Mouse (Mus musculus) MEL (cell line): ENCODE results near the gene Med12l. TPM values are rescaled to one million over a fixed set of nuclear protein-coding genes. Genes with fewer than 3 reads are reported as not detected.

Experiments
- DNase-seq: peaks from one replicate; pipeline ENCODE4 v3.0.0; 2011; ENCODE audit warnings: low read depth, low spot score
- H3K27ac ChIP-seq: 2 replicates; pipeline ENCODE4 v1.5.1; 2012; ENCODE audit warnings: low read depth, mild to moderate bottlenecking, control low read depth, low read length, moderate library complexity; ENCODE audit not compliant: control insufficient read depth
- H3K27me3 ChIP-seq, 2 experiments: fragments of 150-350 bp in 1 of 2; sonication (generic) in 1 of 2; 2 replicates each; pipeline ENCODE4 v1.6.1; 2012; ENCODE audit warnings: low read length in 2 of 2, mild to moderate bottlenecking in 2 of 2, improper control_type of control experiment in 1 of 2, moderate library complexity in 1 of 2; ENCODE audit not compliant: insufficient read depth in 2 of 2, control insufficient read depth in 1 of 2
- H3K36me3 ChIP-seq, 2 experiments: 2 replicates each; pipeline ENCODE4 v1.6.1; 2012 to 2014; ENCODE audit warnings: low read length in 2 of 2, improper control_type of control experiment in 1 of 2, inconsistent platforms in 1 of 2, mild to moderate bottlenecking in 1 of 2; ENCODE audit not compliant: insufficient read depth in 2 of 2, control insufficient read depth in 1 of 2
- H3K4me1 ChIP-seq, 2 experiments: fragments of 150-350 bp in 1 of 2; sonication (generic) in 1 of 2; 2 replicates each; pipeline ENCODE4 v1.6.1; 2012; ENCODE audit warnings: low read length in 2 of 2, improper control_type of control experiment in 1 of 2, mild to moderate bottlenecking in 1 of 2; ENCODE audit not compliant: insufficient read depth in 2 of 2, control insufficient read depth in 1 of 2
- H3K4me3 ChIP-seq, 2 experiments: fragments of 150-350 bp in 1 of 2; sonication (generic) in 1 of 2; 2 replicates each; pipeline ENCODE4 v1.5.1; 2012; ENCODE audit warnings: low read depth in 2 of 2, low read length in 2 of 2, mild to moderate bottlenecking in 2 of 2, moderate library complexity in 2 of 2, control low read depth in 1 of 2, improper control_type of control experiment in 1 of 2; ENCODE audit not compliant: control insufficient read depth in 1 of 2, insufficient read depth in 1 of 2
- H3K79me2 ChIP-seq: 2 replicates; pipeline ENCODE4 v1.6.1; 2012; ENCODE audit warnings: mild to moderate bottlenecking, low read length, moderate library complexity; ENCODE audit not compliant: control insufficient read depth, poor library complexity, insufficient read depth
- H3K9ac ChIP-seq: 2 replicates; pipeline ENCODE4 v1.6.1; 2012; ENCODE audit warnings: low read depth, mild to moderate bottlenecking, control low read depth, low read length, moderate library complexity; ENCODE audit not compliant: control insufficient read depth, poor library complexity, severe bottlenecking
- H3K9me3 ChIP-seq: fragments of 150-350 bp; sonication (generic); replicated peaks from 2 replicates; pipeline ENCODE4 v1.6.1; 2012; ENCODE audit warnings: mild to moderate bottlenecking, low read length, improper control_type of control experiment, moderate library complexity; ENCODE audit not compliant: insufficient read depth
- BHLHE40 ChIP-seq: IDR thresholded peaks from 2 replicates; pipeline ENCODE4 v1.6.1; 2012; ENCODE audit warnings: low read depth, mild to moderate bottlenecking, inconsistent platforms, low read length, improper control_type of control experiment, borderline replicate concordance
- CHD1 ChIP-seq: IDR thresholded peaks from 2 replicates; pipeline ENCODE4 v1.6.1; 2012; ENCODE audit warnings: low read depth, mild to moderate bottlenecking, inconsistent platforms, low read length, improper control_type of control experiment
- CHD2 ChIP-seq: IDR thresholded peaks from 2 replicates; pipeline ENCODE4 v1.6.1; 2011; ENCODE audit warnings: low read length, improper control_type of control experiment
- CTCF ChIP-seq, 3 experiments: IDR thresholded peaks in 2 of 3; conservative IDR thresholded peaks in 1 of 3; 2 replicates each; pipeline ENCODE4 v1.5.1; 2011 to 2012; ENCODE audit warnings: low read length in 3 of 3, low read depth in 2 of 3, mild to moderate bottlenecking in 2 of 3, improper control_type of control experiment in 1 of 3, inconsistent platforms in 1 of 3, mixed read lengths in 1 of 3, moderate library complexity in 1 of 3; ENCODE audit not compliant: control insufficient read depth in 1 of 3, insufficient read depth in 1 of 3, poor library complexity in 1 of 3, severe bottlenecking in 1 of 3
- ELF1 ChIP-seq: IDR thresholded peaks from 2 replicates; pipeline ENCODE4 v1.6.1; 2014; ENCODE audit warnings: low read depth, mild to moderate bottlenecking, inconsistent platforms, low read length, improper control_type of control experiment, moderate library complexity
- EP300 ChIP-seq, 2 experiments: IDR thresholded peaks; 2 replicates each; pipeline ENCODE4 v1.6.1; 2011; ENCODE audit warnings: improper control_type of control experiment in 2 of 2, low read length in 2 of 2, low read depth in 1 of 2, mild to moderate bottlenecking in 1 of 2
- ETS1 ChIP-seq: IDR thresholded peaks from 2 replicates; pipeline ENCODE4 v1.6.1; 2012; ENCODE audit warnings: low read depth, mild to moderate bottlenecking, inconsistent platforms, low read length, improper control_type of control experiment, moderate library complexity
- GABPA ChIP-seq: IDR thresholded peaks from 2 replicates; pipeline ENCODE4 v1.6.1; 2012; ENCODE audit warnings: low read depth, mild to moderate bottlenecking, inconsistent platforms, low read length, improper control_type of control experiment, moderate library complexity
- GATA1 ChIP-seq: IDR thresholded peaks from 2 replicates; pipeline ENCODE4 v1.6.1; 2011; ENCODE audit warnings: low read depth, low read length, improper control_type of control experiment
- KAT2A ChIP-seq: conservative IDR thresholded peaks from 2 replicates; pipeline ENCODE4 v1.6.1; 2012; ENCODE audit warnings: low read depth, low read length, improper control_type of control experiment, inconsistent platforms
- MAX ChIP-seq: IDR thresholded peaks from 2 replicates; pipeline ENCODE4 v1.6.1; 2011; ENCODE audit warnings: low read length, improper control_type of control experiment
- MAZ ChIP-seq: IDR thresholded peaks from 2 replicates; pipeline ENCODE4 v1.6.1; 2012; ENCODE audit warnings: low read depth, mild to moderate bottlenecking, inconsistent platforms, low read length, improper control_type of control experiment
- MEF2A ChIP-seq: IDR thresholded peaks from 2 replicates; pipeline ENCODE4 v1.6.1; 2014; ENCODE audit warnings: low read depth, mild to moderate bottlenecking, inconsistent platforms, low read length, improper control_type of control experiment; ENCODE audit not compliant: poor library complexity, insufficient replicate concordance, severe bottlenecking; ENCODE audit errors: extremely low read depth
- MYB ChIP-seq: IDR thresholded peaks from 2 replicates; pipeline ENCODE4 v1.6.1; 2011; ENCODE audit warnings: mild to moderate bottlenecking, low read depth, low read length, improper control_type of control experiment
- MYC ChIP-seq: IDR thresholded peaks from 2 replicates; pipeline ENCODE4 v1.6.1; 2011; ENCODE audit warnings: low read depth, mild to moderate bottlenecking, low read length, improper control_type of control experiment, moderate library complexity
- POLR2A ChIP-seq, 2 experiments: IDR thresholded peaks; 2 replicates each; pipeline ENCODE4 v1.6.1; 2011 to 2012; ENCODE audit warnings: low read length in 2 of 2, mild to moderate bottlenecking in 2 of 2, control low read depth in 1 of 2, improper control_type of control experiment in 1 of 2, low read depth in 1 of 2, moderate library complexity in 1 of 2; ENCODE audit not compliant: control insufficient read depth in 1 of 2, insufficient read depth in 1 of 2, poor library complexity in 1 of 2
- POLR2AphosphoS2 ChIP-seq: IDR thresholded peaks from 2 replicates; pipeline ENCODE4 v1.6.1; 2011; ENCODE audit warnings: low read length, improper control_type of control experiment
- POLR2AphosphoS5 ChIP-seq: IDR thresholded peaks from 2 replicates; pipeline ENCODE4 v1.6.1; 2012; ENCODE audit warnings: low read depth, borderline replicate concordance, mild to moderate bottlenecking, inconsistent platforms, low read length, moderate library complexity, mixed read lengths
- SIN3A ChIP-seq: IDR thresholded peaks from 2 replicates; pipeline ENCODE4 v1.6.1; 2012; ENCODE audit warnings: low read length, improper control_type of control experiment, inconsistent platforms
- SMC3 ChIP-seq: IDR thresholded peaks from 2 replicates; pipeline ENCODE4 v1.6.1; 2011; ENCODE audit warnings: low read depth, low read length, improper control_type of control experiment
- TAL1 ChIP-seq: IDR thresholded peaks from 2 replicates; pipeline ENCODE4 v1.6.1; 2012; ENCODE audit warnings: mild to moderate bottlenecking, inconsistent platforms, low read length, moderate library complexity, mixed read lengths
- TBP ChIP-seq: IDR thresholded peaks from 2 replicates; pipeline ENCODE4 v1.8.0; 2011; ENCODE audit warnings: low read depth, low read length, improper control_type of control experiment
- UBTF ChIP-seq: IDR thresholded peaks from 2 replicates; pipeline ENCODE4 v1.6.1; 2012; ENCODE audit warnings: low read depth, mild to moderate bottlenecking, inconsistent platforms, low read length, improper control_type of control experiment, moderate library complexity, borderline replicate concordance; ENCODE audit not compliant: insufficient read depth
- USF1 ChIP-seq: IDR thresholded peaks from 2 replicates; pipeline ENCODE4 v1.6.1; 2014; ENCODE audit warnings: low read depth, mild to moderate bottlenecking, inconsistent platforms, low read length, improper control_type of control experiment, moderate library complexity
- USF2 ChIP-seq, 2 experiments: IDR thresholded peaks; 2 replicates each; pipeline ENCODE4 v1.6.1; 2011 to 2012; ENCODE audit warnings: improper control_type of control experiment in 2 of 2, low read length in 2 of 2, borderline replicate concordance in 1 of 2, inconsistent platforms in 1 of 2, low read depth in 1 of 2, mild to moderate bottlenecking in 1 of 2; ENCODE audit not compliant: insufficient read depth in 1 of 2
- ZC3H11A ChIP-seq: IDR thresholded peaks from 2 replicates; pipeline ENCODE4 v1.6.1; 2012; ENCODE audit warnings: low read depth, mild to moderate bottlenecking, inconsistent platforms, low read length, improper control_type of control experiment
- ZNF384 ChIP-seq: IDR thresholded peaks from 2 replicates; pipeline ENCODE4 v1.6.1; 2012; ENCODE audit warnings: low read depth, mild to moderate bottlenecking, inconsistent platforms, low read length, improper control_type of control experiment
- polyA plus RNA-seq, 2 experiments: library from polyadenylated mRNA; stranded (reverse) in 1 of 2; unstranded in 1 of 2; fragments of >175 nt in 1 of 2; fragments of >200 nt in 1 of 2; gene quantifications; 2 replicates each; pipeline versions ENCODE4 v1.2.1 to v1.2.4; 2012; ENCODE audit warnings: low replicate concordance in 2 of 2, low read depth in 1 of 2; ENCODE audit not compliant: insufficient read length in 2 of 2, insufficient read depth in 1 of 2, missing spikeins in 1 of 2
- total RNA-seq: library from RNA; depleted of rRNA; stranded (reverse); fragments of 300-350 nt; gene quantifications from 2 replicates; pipeline ENCODE4 v1.2.3, GENCODE M21; 2012

The Med12l gene
- total and polyA plus RNA-seq, 3 experiments: 0.03 TPM; not detected in 2

DNA sequence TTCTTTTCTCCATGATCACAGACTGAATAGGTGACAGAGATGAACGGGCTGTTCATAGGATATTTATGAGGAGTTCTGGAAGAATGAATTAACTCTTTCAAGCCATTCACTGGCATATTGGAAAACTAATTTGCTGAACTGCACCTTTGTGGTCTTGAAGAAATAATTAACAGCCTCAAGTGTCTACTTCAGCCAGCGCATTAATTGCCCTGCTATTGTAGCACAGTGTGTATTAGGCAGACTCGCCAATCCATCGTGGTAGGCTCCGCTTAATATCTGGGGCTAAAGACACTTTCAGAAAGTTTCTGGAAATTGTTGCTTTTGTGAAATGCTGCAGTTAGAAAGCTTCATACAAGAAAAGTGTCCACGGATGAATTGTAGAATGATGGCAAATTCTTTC lies 35.9 kb downstream of the Med12l start:
- H3K36me3 ChIP-seq: no peaks in the 10 kb centered on the region
- no peak for DNase-seq
- no peak overlapping the region for H3K4me3 ChIP-seq
- H3K4me1 ChIP-seq: no peaks in the 10 kb centered on the region
- H3K9me3 ChIP-seq: no peaks in the 10 kb centered on the region
- no peak for TF ChIP-seq MEF2A
- TF ChIP-seq POLR2AphosphoS2: no peak
- TF ChIP-seq KAT2A: no peak
- no peak for TF ChIP-seq UBTF
- TF ChIP-seq CTCF (IDR thresholded peaks at IDR 0.05 in 2 of 3, conservative IDR thresholded peaks at IDR 0.05 in 1 of 3; ENCODE audit: control insufficient read depth in 1 of 3, insufficient read depth in 1 of 3, low read depth in 2 of 3, low read length in 3 of 3, poor library complexity in 1 of 3, severe bottlenecking in 1 of 3): no peak
- no peak for TF ChIP-seq USF2 (IDR thresholded peaks at IDR 0.05; ENCODE audit: borderline replicate concordance in 1 of 2, insufficient read depth in 1 of 2, low read depth in 1 of 2, low read length in 2 of 2)
- no peak for TF ChIP-seq ZNF384
- no peak for TF ChIP-seq GATA1
- no peak for TF ChIP-seq POLR2AphosphoS5
- no peak for TF ChIP-seq ZC3H11A
- TF ChIP-seq SMC3: no peak
- no peak for TF ChIP-seq SIN3A
- no peak for TF ChIP-seq MYB
- no peak for TF ChIP-seq MAZ
- no peak for TF ChIP-seq CHD2
- no peak for TF ChIP-seq POLR2A (IDR thresholded peaks at IDR 0.05; ENCODE audit: control insufficient read depth in 1 of 2, insufficient read depth in 1 of 2, low read depth in 1 of 2, low read length in 2 of 2, poor library complexity in 1 of 2)
- no peak for TF ChIP-seq TBP
- no peak for TF ChIP-seq MAX
- no peak for TF ChIP-seq EP300 (IDR thresholded peaks at IDR 0.05; ENCODE audit: low read depth in 1 of 2, low read length in 2 of 2)
- TF ChIP-seq CHD1: no peak
- no peaks in the 10 kb centered on the region for H3K27me3 ChIP-seq
- H3K27ac ChIP-seq: no peak overlapping the region
- H3K9ac ChIP-seq: no peak overlapping the region
- H3K79me2 ChIP-seq: no peaks in the 10 kb centered on the region

DNA sequence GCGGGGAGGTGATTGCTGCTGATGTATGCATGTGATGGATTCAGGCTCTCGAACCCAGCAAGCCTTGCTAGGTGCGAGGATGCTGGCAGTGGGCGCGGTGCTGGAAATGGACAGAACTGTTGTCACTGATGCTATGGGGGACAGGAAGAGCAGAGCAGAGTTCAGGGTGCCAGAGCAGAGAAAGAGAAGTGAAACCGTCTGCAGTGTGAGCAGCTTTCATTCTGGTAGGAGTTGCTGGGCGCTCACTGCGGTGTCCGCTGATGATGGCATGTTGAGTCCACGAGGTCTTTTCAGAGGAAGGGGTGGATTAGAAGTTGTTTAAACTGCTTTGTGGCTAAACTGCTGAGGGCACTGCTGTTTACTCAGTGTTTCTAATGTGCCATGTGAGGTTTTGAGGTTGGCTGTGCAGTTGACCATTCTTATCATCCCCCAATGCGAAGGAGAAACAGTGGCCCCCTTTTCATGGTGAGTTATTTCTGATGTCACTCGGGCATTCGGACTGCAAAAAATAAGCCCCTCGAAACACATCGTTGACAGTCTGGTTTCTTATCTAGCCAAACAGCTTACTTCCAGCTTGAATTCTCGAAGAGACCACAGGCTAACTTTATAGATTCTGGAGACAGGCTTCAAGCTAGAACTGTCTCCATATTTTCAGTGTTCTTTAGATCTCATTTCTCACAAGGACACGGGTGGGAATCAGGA lies 49.4 kb downstream of the Med12l start:
- Histone ChIP-seq H3K79me2 (no peaks in the 10 kb centered on the region), H3K9me3 (no peaks in the 10 kb centered on the region), H3K4me3 (peak overlapping the region; percentile 28 to 32; a peak in 3 of 4 replicates), H3K4me1 (peaks cover 4 to 15% of the 10 kb centered on the region in 2 experiments; a peak in 2 of 4 replicates), H3K27me3 (no peaks in the 10 kb centered on the region), H3K27ac (no peak overlapping the region; the same call in 1 of the 2 replicates), H3K9ac (peak overlapping the region; percentile 33), H3K36me3 (peaks cover 0 to 15% of the 10 kb centered on the region in 2 experiments; a peak in 2 of 4 replicates)
- TF ChIP-seq ETS1 (no peak), BHLHE40 (no peak), EP300 (IDR thresholded peaks at IDR 0.05; ENCODE audit: low read depth in 1 of 2, low read length in 2 of 2) (peak; percentile 33 to 68; a peak in 3 of 4 replicates), USF2 (IDR thresholded peaks at IDR 0.05; ENCODE audit: borderline replicate concordance in 1 of 2, insufficient read depth in 1 of 2, low read depth in 1 of 2, low read length in 2 of 2) (no peak), USF1 (no peak), GATA1 (peak; percentile 66), GABPA (no peak), POLR2AphosphoS2 (no peak), ELF1 (no peak), TAL1 (peak; percentile 82), ZNF384 (no peak), MYC (no peak)
- DNase-seq: peak; percentile 59
